8 mouse cellular contexts compared by ENCODE assay signal in genomic region chr10:21993515-21994373, GRCm38 (mm10).
DNase-seq lines count a peak whose midpoint lies in the region; ATAC-seq lines count a peak whose summit lies in the region.

No protein-coding gene starts in this region.

- H3K4me2 ChIP-seq in liver, embryonic 11.5 days: peak overlapping the region; percentile 96
- H3K4me2 ChIP-seq in midbrain, embryonic 15.5 days: peak overlapping the region; percentile 100

- ATAC-seq in inflammation-experienced regulatory T-cells, adult 6 months: peak; percentile 22
- peak; percentile 65 for ATAC-seq in liver, embryonic 11.5 days (replicated peaks; ENCODE audit: low FRiP score)
- ATAC-seq in midbrain, embryonic 15.5 days (replicated peaks): peak; percentile 77

- peaks cover 6% of the 10 kb centered on the region; the same call in 1 of the 2 replicates for H3K36me3 ChIP-seq in liver, embryonic 11.5 days (ENCODE audit: control insufficient read depth, insufficient read depth, low read length)
- H3K36me3 ChIP-seq in midbrain, embryonic 15.5 days (replicated peaks): 0 out of 2 replicates have a peak, but pooled peaks cover 7% of the 10 kb centered on the region

- DNase-seq in urinary bladder, postnatal 14 days (ENCODE audit: low spot score): peak; percentile 74
- no peak for DNase-seq in urinary bladder, adult 2 months (ENCODE audit: low spot score)
- DNase-seq in cerebellum, postnatal 14 days: peak; percentile 32 to 74
- DNase-seq in gastrocnemius, postnatal 25 days: peak; percentile 81
- DNase-seq in liver, embryonic 11.5 days (ENCODE audit: low spot score): peak; percentile 34
- DNase-seq in thymus, postnatal 4 days: peak; percentile 71

- peak overlapping the region; percentile 68 for H3K27ac ChIP-seq in liver, embryonic 11.5 days (ENCODE audit: low read depth, low read length)
- H3K27ac ChIP-seq in midbrain, embryonic 15.5 days: peak overlapping the region; percentile 81

- no peaks in the 10 kb centered on the region for H3K4me1 ChIP-seq in liver, embryonic 11.5 days (replicated peaks; ENCODE audit: control insufficient read depth, insufficient read depth, low read length)
- H3K4me1 ChIP-seq in midbrain, embryonic 15.5 days: peaks cover 44% of the 10 kb centered on the region

- H3K9ac ChIP-seq in liver, embryonic 11.5 days (ENCODE audit: low read depth, low read length): peak overlapping the region; percentile 72
- peak overlapping the region; percentile 78 for H3K9ac ChIP-seq in midbrain, embryonic 15.5 days

- peaks cover 11% of the 10 kb centered on the region for H3K27me3 ChIP-seq in liver, embryonic 11.5 days (replicated peaks; ENCODE audit: control insufficient read depth, insufficient read depth, low read length)
- 0 out of 2 replicates have a peak, but pooled peaks cover 9% of the 10 kb centered on the region for H3K27me3 ChIP-seq in midbrain, embryonic 15.5 days (replicated peaks)

- H3K4me3 ChIP-seq in liver, embryonic 11.5 days (ENCODE audit: low read depth, low read length): peak overlapping the region; percentile 67
- H3K4me3 ChIP-seq in midbrain, embryonic 15.5 days: peak overlapping the region; percentile 78

- H3K9me3 ChIP-seq in liver, embryonic 11.5 days (ENCODE audit: control insufficient read depth, low read length): no peaks in the 10 kb centered on the region
- H3K9me3 ChIP-seq in midbrain, embryonic 15.5 days: no peaks in the 10 kb centered on the region

- under 1% methylated on average over 60 of the region's 60 CpGs for WGBS in liver, embryonic 11.5 days
- under 1% methylated on average over 59 of the region's 60 CpGs for WGBS in midbrain, embryonic 15.5 days

Comparison
In these comparisons a context has a peak if more than half of its experiments do, and no peak if none do; other contexts are left out.
1. ATAC-seq: peak in every context shown above with its lines; median percentile 77 in midbrain, embryonic 15.5 days; 65 in liver, embryonic 11.5 days; 22 in inflammation-experienced regulatory T-cells, adult 6 months.